Mouse (Mus musculus) monocyte, adult 2 months (primary cell): ENCODE measurements around the gene Cdk1.
A peak's percentile ranks its signal among the peaks of the same experiment; 100 is the strongest.

ENCODE experiments used
- DNase-seq, 2 experiments: peaks; one replicate each; pipeline ENCODE4 v3.0.0; 2022; ENCODE audit warnings: low spot score in 2 of 2, low read depth in 1 of 2

The Cdk1 gene

GRCm38 (mm10) chr10:69348206-69348605 is 4.5 kb downstream of the Cdk1 start:
- no peak for DNase-seq

GRCm38 (mm10) chr10:69342328-69342727 is 10.4 kb downstream of the Cdk1 start:
- DNase-seq: no peak

- no peak for DNase-seq
These were observed 11.0 kb downstream of the Cdk1 start for GRCm38 (mm10) chr10:69341570-69342227.

GRCm38 (mm10) chr10:69340001-69340400 is 12.7 kb downstream of the Cdk1 start:
- DNase-seq: no peak

- no peak for DNase-seq
These were observed 16.5 kb downstream of the Cdk1 start for GRCm38 (mm10) chr10:69336219-69336618.

- no peak for DNase-seq
These were observed 17.1 kb downstream of the Cdk1 start for GRCm38 (mm10) chr10:69335611-69336010.

- no peak for DNase-seq
These were observed 17.6 kb downstream of the Cdk1 start for GRCm38 (mm10) chr10:69335195-69335536.

- no peak for DNase-seq
These were observed 18.2 kb downstream of the Cdk1 start for GRCm38 (mm10) chr10:69334271-69335194.

- no peak for DNase-seq
These were observed 19.5 kb downstream of the Cdk1 start for GRCm38 (mm10) chr10:69333212-69333611.

GRCm38 (mm10) chr10:69331231-69331630 is 21.5 kb downstream of the Cdk1 start:
- no peak for DNase-seq

GRCm38 (mm10) chr10:69328656-69329046 is 24.1 kb downstream of the Cdk1 start:
- DNase-seq: no peak

- DNase-seq: no peak
These were observed 24.6 kb downstream of the Cdk1 start for GRCm38 (mm10) chr10:69328029-69328655.

GRCm38 (mm10) chr10:69327362-69327761 is 25.4 kb downstream of the Cdk1 start:
- no peak for DNase-seq

- DNase-seq: no peak
These were observed 26.3 kb downstream of the Cdk1 start for GRCm38 (mm10) chr10:69326433-69326832.

- DNase-seq: no peak
These were observed 27.9 kb downstream of the Cdk1 start for GRCm38 (mm10) chr10:69324816-69325215.

- DNase-seq: no peak
These were observed 28.8 kb downstream of the Cdk1 start for GRCm38 (mm10) chr10:69323986-69324385.

- DNase-seq: no peak
These were observed 31.2 kb downstream of the Cdk1 start for GRCm38 (mm10) chr10:69321519-69322035.

GRCm38 (mm10) chr10:69320667-69321518 is 31.8 kb downstream of the Cdk1 start:
- DNase-seq: peak in 1 of 2 experiments; percentile 30

- DNase-seq: no peak
These were observed 34.2 kb downstream of the Cdk1 start for GRCm38 (mm10) chr10:69318514-69318913.

GRCm38 (mm10) chr10:69313944-69314343 is 38.8 kb downstream of the Cdk1 start:
- no peak for DNase-seq

GRCm38 (mm10) chr10:69311867-69312266 is 40.9 kb downstream of the Cdk1 start:
- no peak for DNase-seq
